Mouse (Mus musculus): ENCODE results near the gene Lilr4b.

DNA sequence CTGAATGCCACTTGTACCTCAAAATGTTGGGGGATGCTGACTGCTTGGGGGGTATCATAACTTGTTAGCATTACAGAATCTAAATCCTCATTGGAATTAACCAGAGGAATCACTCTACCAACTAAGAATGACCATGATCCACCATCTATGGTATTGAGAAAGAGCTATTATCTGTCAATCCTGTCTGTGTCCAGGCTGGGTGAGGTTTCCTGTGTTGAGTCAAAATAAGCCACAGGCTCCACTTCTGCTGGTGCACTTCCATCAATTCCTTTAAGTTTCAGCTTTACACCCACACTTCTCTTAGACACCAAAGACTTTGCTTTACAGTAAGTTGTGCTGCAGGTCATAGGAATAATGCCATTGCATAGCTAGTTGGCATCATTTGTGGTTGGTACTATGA, 41.0 kb downstream of the Lilr4b start:
- no peak for TF ChIP-seq CTCF (IDR thresholded peaks at IDR 0.05; ENCODE audit: control insufficient read depth, insufficient read depth, insufficient read length)
- no peak for TF ChIP-seq USF1 (IDR thresholded peaks at IDR 0.05; ENCODE audit: low read depth)
